Mouse (Mus musculus) ES-Bruce4 (cell line): ENCODE measurements around the gene Zbtb7a. TPM values are rescaled to one million over a fixed set of nuclear protein-coding genes. Genes with fewer than 3 reads are reported as not detected.

Source experiments
- H3K27ac ChIP-seq: 2 replicates; pipeline ENCODE4 v1.5.1; 2012; ENCODE audit warnings: low read length, inconsistent platforms; ENCODE audit not compliant: insufficient read depth
- H3K27me3 ChIP-seq: 2 replicates; pipeline ENCODE4 v1.6.1; 2012; ENCODE audit warnings: mild to moderate bottlenecking, low read length, inconsistent platforms; ENCODE audit not compliant: control insufficient read depth, poor library complexity, insufficient read depth, severe bottlenecking
- H3K36me3 ChIP-seq: 2 replicates; pipeline ENCODE4 v1.6.1; 2012; ENCODE audit warnings: inconsistent platforms, mild to moderate bottlenecking, low read length, moderate library complexity; ENCODE audit not compliant: control insufficient read depth, poor library complexity, insufficient read depth, severe bottlenecking
- H3K4me1 ChIP-seq: one replicate; pipeline ENCODE4 v1.8.1; 2011; ENCODE audit warnings: low read length; ENCODE audit not compliant: control insufficient read depth, insufficient read depth
- H3K4me3 ChIP-seq: 2 replicates; pipeline ENCODE4 v1.5.1; 2011; ENCODE audit warnings: low read depth, mild to moderate bottlenecking, low read length
- H3K9ac ChIP-seq: 2 replicates; pipeline ENCODE4 v1.6.1; 2012; ENCODE audit warnings: low read depth, mild to moderate bottlenecking, inconsistent platforms; ENCODE audit not compliant: poor library complexity, severe bottlenecking
- H3K9me3 ChIP-seq: replicated peaks from 2 replicates; pipeline ENCODE4 v1.6.1; 2012; ENCODE audit warnings: mild to moderate bottlenecking, low read length, inconsistent platforms; ENCODE audit not compliant: control insufficient read depth, poor library complexity, insufficient read depth, severe bottlenecking
- CTCF ChIP-seq: IDR thresholded peaks from one replicate; pipeline ENCODE4 v1.8.1; 2011; ENCODE audit warnings: low read depth, low read length
- EP300 ChIP-seq: IDR thresholded peaks from 2 replicates; pipeline ENCODE4 v1.6.1; 2011; ENCODE audit warnings: low read depth, low read length; ENCODE audit not compliant: insufficient read depth
- POLR2A ChIP-seq: IDR thresholded peaks from one replicate; pipeline ENCODE4 v1.8.1; 2011; ENCODE audit warnings: low read length; ENCODE audit not compliant: insufficient read depth
- polyA plus RNA-seq: library from polyadenylated mRNA; stranded (reverse); fragments of >200 nt; gene quantifications from 2 replicates; pipeline ENCODE4 v1.2.4, GENCODE M21; 2011; ENCODE audit warnings: low read depth; ENCODE audit not compliant: missing spikeins, insufficient read depth, insufficient read length

The Zbtb7a gene
- polyA plus RNA-seq, 1 experiment, result 12.6 TPM

GRCm38 (mm10) chr10:81094931-81095678, 39.9 kb upstream of the Zbtb7a start:
- Histone ChIP-seq H3K36me3 (no peaks in the 10 kb centered on the region), H3K27me3 (no peaks in the 10 kb centered on the region), H3K4me1 (no peaks in the 10 kb centered on the region), H3K27ac (no peak overlapping the region), H3K4me3 (peak overlapping the region; percentile 45), H3K9ac (no peak overlapping the region), H3K9me3 (no peaks in the 10 kb centered on the region)
- TF ChIP-seq CTCF (no peak), POLR2A (no peak), EP300 (peak; percentile 80; the same call in 1 of the 2 replicates)

GRCm38 (mm10) chr10:81105565-81106112, 29.4 kb upstream of the Zbtb7a start, which contains the start of gene Map2k2:
TSS of gene Map2k2 (plus strand) at chr10:81105915.
- no peaks in the 10 kb centered on the region for H3K9me3 ChIP-seq
- H3K27ac ChIP-seq, result peak within 1 kb of the TSS; percentile 85
- no peaks in the 10 kb centered on the region for H3K4me1 ChIP-seq
- peak within 1 kb of the TSS; percentile 92 for H3K9ac ChIP-seq
- peaks cover 6% of the 10 kb centered on the region for H3K36me3 ChIP-seq
- TF ChIP-seq POLR2A (peak; percentile 98), CTCF (no peak), EP300 (0 out of 2 replicates have a peak, but pooled peaks have one; percentile 42)
- no peaks in the 10 kb centered on the region for H3K27me3 ChIP-seq
- H3K4me3 ChIP-seq, result peak within 1 kb of the TSS; percentile 96

GRCm38 (mm10) chr10:81106113-81106721, 28.8 kb upstream of the Zbtb7a start:
- Histone ChIP-seq H3K9me3 (no peaks in the 10 kb centered on the region), H3K27me3 (no peaks in the 10 kb centered on the region), H3K4me1 (no peaks in the 10 kb centered on the region), H3K27ac (peak overlapping the region; percentile 45; the same call in 1 of the 2 replicates), H3K9ac (peak overlapping the region; percentile 92), H3K36me3 (peaks cover 11% of the 10 kb centered on the region), H3K4me3 (peak overlapping the region; percentile 96)
- TF ChIP-seq EP300 (no peak), POLR2A (no peak), CTCF (no peak)

- Histone ChIP-seq H3K4me1 (no peaks in the 10 kb centered on the region), H3K27ac (no peak overlapping the region), H3K9me3 (no peaks in the 10 kb centered on the region), H3K36me3 (peaks cover 19% of the 10 kb centered on the region), H3K4me3 (no peak overlapping the region), H3K27me3 (no peaks in the 10 kb centered on the region), H3K9ac (no peak overlapping the region)
- no peak for TF ChIP-seq EP300
- no peak for TF ChIP-seq POLR2A
- no peak for TF ChIP-seq CTCF
Measured at GRCm38 (mm10) chr10:81112946-81113345, 22.1 kb upstream of the Zbtb7a start.

- Histone ChIP-seq H3K4me1 (no peaks in the 10 kb centered on the region), H3K9ac (no peak overlapping the region), H3K9me3 (no peaks in the 10 kb centered on the region), H3K4me3 (no peak overlapping the region), H3K36me3 (peaks cover 16% of the 10 kb centered on the region; the same call in 1 of the 2 replicates), H3K27me3 (no peaks in the 10 kb centered on the region), H3K27ac (no peak overlapping the region)
- TF ChIP-seq POLR2A (no peak), EP300 (no peak), CTCF (no peak)
Measured at GRCm38 (mm10) chr10:81119625-81120024, 15.4 kb upstream of the Zbtb7a start.

GRCm38 (mm10) chr10:81120650-81121049, 14.4 kb upstream of the Zbtb7a start:
- Histone ChIP-seq H3K36me3 (peaks cover 9% of the 10 kb centered on the region; the same call in 1 of the 2 replicates), H3K9ac (no peak overlapping the region), H3K9me3 (no peaks in the 10 kb centered on the region), H3K4me3 (no peak overlapping the region), H3K4me1 (no peaks in the 10 kb centered on the region), H3K27me3 (no peaks in the 10 kb centered on the region), H3K27ac (no peak overlapping the region)
- no peak for TF ChIP-seq POLR2A
- TF ChIP-seq EP300, result no peak
- TF ChIP-seq CTCF, result no peak
